Mouse (Mus musculus) cerebellum, adult 2 months (tissue): ENCODE results near the gene Capn1.

ENCODE experiments used
- CTCF ChIP-seq: fragments of 200-500 bp; IDR thresholded peaks from 2 replicates; pipeline ENCODE4 v1.5.1; 2011; ENCODE audit warnings: low read depth, mild to moderate bottlenecking, control low read depth, low read length, moderate library complexity, borderline replicate concordance; ENCODE audit not compliant: insufficient read depth
- POLR2A ChIP-seq: fragments of 200-500 bp; IDR thresholded peaks from 2 replicates; pipeline ENCODE4 v1.6.1; 2011; ENCODE audit warnings: low read length, control low read depth, borderline replicate concordance; ENCODE audit not compliant: insufficient read depth

DNA sequence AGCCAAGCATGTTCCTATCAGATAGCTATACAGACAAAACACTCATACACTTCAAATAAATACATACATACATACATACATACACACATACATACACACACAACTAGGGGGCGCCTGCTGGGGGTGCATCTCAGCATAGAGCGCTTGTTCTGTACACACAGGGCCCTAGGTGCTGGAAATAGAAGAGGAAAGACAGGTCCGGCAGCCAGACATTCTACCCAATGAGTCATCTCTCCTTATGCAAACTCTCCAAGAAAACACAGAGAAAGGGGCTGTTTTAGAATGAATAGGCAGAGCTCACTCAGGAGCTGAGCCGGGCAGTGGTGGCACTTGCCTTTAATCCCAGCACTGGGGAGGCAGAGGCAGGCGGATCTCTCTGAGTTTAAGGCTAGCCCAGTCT is 15.7 kb downstream of the Capn1 start:
- TF ChIP-seq CTCF: no peak
- no peak for TF ChIP-seq POLR2A
